Mouse (Mus musculus) lung, postnatal 0 days (tissue): ENCODE results near the gene Klhl40.

Experiments
- CTCF ChIP-seq: IDR thresholded peaks from 2 replicates; pipeline ENCODE4 v1.5.1; 2016; ENCODE audit warnings: antibody characterized with exemption, mild to moderate bottlenecking
- EP300 ChIP-seq: IDR thresholded peaks from 2 replicates; pipeline ENCODE4 v1.6.1; 2016; ENCODE audit warnings: antibody characterized with exemption, mild to moderate bottlenecking, control low read depth

DNA sequence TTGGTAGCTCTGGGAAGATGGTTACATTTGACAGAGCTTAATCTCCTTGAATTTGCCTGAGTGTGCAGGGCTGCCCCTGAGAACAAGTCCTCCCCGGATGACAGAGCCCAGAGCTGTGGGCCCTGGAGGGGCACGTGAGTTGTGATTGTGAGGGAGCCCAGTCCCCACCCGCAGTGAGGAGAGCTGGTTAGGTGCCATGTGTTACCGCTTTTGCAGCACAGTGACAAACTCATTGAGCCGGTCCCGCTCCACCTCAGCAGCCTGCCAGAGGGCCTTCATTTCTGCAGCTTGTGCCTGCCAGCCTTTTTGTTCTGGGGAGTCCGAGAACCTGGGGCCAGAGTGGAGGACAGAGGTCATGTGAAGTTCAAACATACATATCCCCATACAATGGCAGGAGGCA is 30.5 kb downstream of the Klhl40 start:
- no peak for TF ChIP-seq CTCF
- TF ChIP-seq EP300, result no peak
